Mouse (Mus musculus): ENCODE data around the gene Rad9a. TPM values are rescaled to one million over a fixed set of nuclear protein-coding genes. Genes with fewer than 3 reads are reported as not detected.

Rad9a gene
- polyA plus RNA-seq, 1 experiment from 2014 or later, result 60.3 TPM

DNA sequence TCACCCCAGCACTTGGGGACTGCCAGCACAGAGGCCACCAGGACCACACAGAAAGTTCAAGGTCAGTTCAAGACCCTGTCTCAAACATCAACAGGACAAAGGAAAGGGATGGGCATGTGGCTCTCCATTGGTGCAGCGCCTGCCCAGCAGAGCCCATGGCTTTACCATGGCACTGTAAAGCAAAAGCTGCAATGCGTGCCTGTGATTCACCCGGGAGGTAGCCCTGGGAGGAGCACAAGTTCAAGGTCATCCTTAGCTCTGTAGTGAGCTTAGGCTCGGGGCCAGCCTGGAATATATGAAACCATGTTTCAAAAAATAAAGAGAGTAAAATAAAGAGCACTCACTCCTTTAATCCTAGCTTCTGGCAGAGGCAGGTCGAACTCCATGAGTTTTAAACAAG lies 49.6 kb downstream of the Rad9a start:
- no peaks in the 10 kb centered on the region for H3K27me3 ChIP-seq (ENCODE audit: low read depth, poor library complexity, severe bottlenecking)
- DNase-seq (ENCODE audit: low spot score), result no peak
- WGBS, result 87% methylated on average over 5 of the region's 5 CpGs
- no peaks in the 10 kb centered on the region for H3K9me3 ChIP-seq (replicated peaks)
- H3K4me1 ChIP-seq, result peaks cover 42% of the 10 kb centered on the region
- H3K27ac ChIP-seq (replicated peaks), result no peak overlapping the region
- H3K4me3 ChIP-seq, result no peak overlapping the region
- peaks cover 59% of the 10 kb centered on the region for H3K36me3 ChIP-seq

- DNase-seq (ENCODE audit: low spot score), result no peak
- Histone ChIP-seq H3K9me3 (replicated peaks) (no peaks in the 10 kb centered on the region), H3K4me3 (no peak overlapping the region), H3K27ac (replicated peaks) (no peak overlapping the region), H3K36me3 (peaks cover 55% of the 10 kb centered on the region), H3K4me1 (peaks cover 42% of the 10 kb centered on the region), H3K27me3 (ENCODE audit: low read depth, poor library complexity, severe bottlenecking) (no peaks in the 10 kb centered on the region)
- WGBS, result 79% methylated on average over 5 of the region's 5 CpGs
These were observed 50.0 kb downstream of the Rad9a start for GRCm38 (mm10) chr19:4151488-4151860.

DNA sequence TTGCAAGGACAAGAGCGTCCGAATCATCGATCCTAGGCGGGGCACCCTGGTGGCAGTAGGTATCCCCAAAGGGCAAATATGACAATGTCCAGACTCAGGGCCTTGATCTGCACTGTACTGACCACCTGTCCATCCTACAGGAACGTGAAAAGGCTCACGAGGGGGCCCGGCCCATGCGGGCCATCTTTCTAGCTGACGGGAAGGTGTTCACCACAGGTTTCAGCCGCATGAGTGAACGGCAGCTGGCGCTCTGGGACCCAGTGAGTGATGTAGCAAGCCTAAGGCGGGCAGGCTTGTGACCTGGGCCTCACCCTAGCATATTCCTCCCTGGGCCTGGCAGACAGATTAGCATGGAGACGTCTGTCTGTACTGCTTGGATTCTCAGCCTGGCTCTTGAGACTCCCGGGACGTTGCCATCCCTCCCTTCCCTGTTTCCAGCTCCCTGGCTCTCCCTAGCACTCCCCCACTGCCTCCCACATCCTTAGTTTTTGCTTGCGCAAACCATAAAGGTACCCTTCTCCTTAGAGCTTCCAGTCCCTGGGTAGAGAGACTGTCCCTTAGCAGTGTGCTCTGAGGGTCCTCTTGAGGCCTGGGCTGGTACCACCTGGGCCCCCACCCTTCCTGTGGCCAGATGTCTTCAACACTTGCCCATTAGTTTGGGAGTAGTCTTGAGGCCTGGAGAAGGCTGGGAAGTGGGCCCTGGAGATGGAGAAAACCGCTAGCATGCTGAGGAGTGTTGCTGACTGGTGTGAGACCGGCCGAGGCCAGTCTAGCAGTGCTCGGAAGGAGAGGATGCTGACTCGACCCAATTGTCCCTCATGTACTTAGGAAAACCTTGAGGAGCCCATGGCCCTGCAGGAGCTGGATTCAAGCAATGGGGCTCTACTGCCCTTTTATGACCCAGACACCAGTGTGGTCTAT lies 50.6 kb downstream of the Rad9a start:
- no peak for DNase-seq (ENCODE audit: low spot score)
- Histone ChIP-seq H3K4me3 (peak overlapping the region; percentile 14; the same call in 1 of the 2 replicates), H3K36me3 (peaks cover 49% of the 10 kb centered on the region), H3K27me3 (ENCODE audit: low read depth, poor library complexity, severe bottlenecking) (no peaks in the 10 kb centered on the region), H3K9me3 (replicated peaks) (peaks cover 4% of the 10 kb centered on the region; the same call in 1 of the 2 replicates), H3K27ac (replicated peaks) (no peak overlapping the region), H3K4me1 (peaks cover 36% of the 10 kb centered on the region)
- 89% methylated on average over 22 of the region's 22 CpGs for WGBS

DNA sequence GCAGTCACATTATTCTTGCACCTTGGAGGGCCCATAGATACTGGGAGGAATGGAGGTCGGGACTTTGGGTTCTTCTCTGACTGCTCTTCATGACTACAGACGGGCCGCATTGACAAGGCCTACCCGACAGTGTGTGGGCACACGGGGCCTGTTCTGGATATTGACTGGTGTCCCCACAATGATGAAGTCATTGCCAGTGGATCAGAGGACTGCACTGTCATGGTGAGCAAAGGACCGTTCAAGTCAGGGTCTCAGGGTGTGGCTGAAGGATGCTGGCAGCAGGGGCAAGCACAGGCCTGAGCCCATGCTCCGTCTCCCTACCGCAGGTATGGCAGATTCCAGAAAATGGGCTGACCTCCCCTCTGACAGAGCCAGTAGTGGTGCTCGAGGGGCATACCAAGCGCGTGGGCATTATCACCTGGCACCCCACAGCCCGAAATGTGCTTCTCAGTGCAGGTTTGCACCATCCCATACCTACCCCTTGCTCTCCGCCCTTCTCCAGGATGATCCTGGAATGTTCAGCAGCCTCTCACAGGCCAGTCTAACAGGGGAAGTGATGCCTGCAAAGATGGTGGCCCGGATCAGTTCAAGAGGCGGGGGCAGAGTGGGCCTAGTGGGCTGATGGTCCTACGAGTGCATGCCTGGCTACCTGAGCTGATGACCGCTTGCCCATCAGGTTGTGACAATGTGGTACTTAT lies 51.5 kb downstream of the Rad9a start:
- DNase-seq (ENCODE audit: low spot score), result no peak
- WGBS, result 90% methylated on average over 17 of the region's 17 CpGs
- peaks cover 44% of the 10 kb centered on the region for H3K36me3 ChIP-seq
- H3K4me1 ChIP-seq, result peaks cover 33% of the 10 kb centered on the region
- H3K9me3 ChIP-seq (replicated peaks), result peaks cover 6% of the 10 kb centered on the region; the same call in 1 of the 2 replicates
- H3K4me3 ChIP-seq, result peak overlapping the region; percentile 84
- H3K27ac ChIP-seq (replicated peaks), result no peak overlapping the region
- H3K27me3 ChIP-seq (ENCODE audit: low read depth, poor library complexity, severe bottlenecking), result no peaks in the 10 kb centered on the region

- Histone ChIP-seq H3K4me1 (peaks cover 31% of the 10 kb centered on the region), H3K36me3 (peaks cover 44% of the 10 kb centered on the region), H3K4me3 (peak overlapping the region; percentile 84), H3K9me3 (replicated peaks) (peaks cover 6% of the 10 kb centered on the region; the same call in 1 of the 2 replicates), H3K27me3 (ENCODE audit: low read depth, poor library complexity, severe bottlenecking) (no peaks in the 10 kb centered on the region), H3K27ac (replicated peaks) (peak overlapping the region; percentile 87)
- no peak for DNase-seq (ENCODE audit: low spot score)
- WGBS, result 91% methylated on average over 11 of the region's 11 CpGs
These were observed 52.2 kb downstream of the Rad9a start for GRCm38 (mm10) chr19:4149283-4149682.

GRCm38 (mm10) chr19:4148819-4149218 lies 52.6 kb downstream of the Rad9a start:
- Histone ChIP-seq H3K9me3 (replicated peaks) (peaks cover 6% of the 10 kb centered on the region; the same call in 1 of the 2 replicates), H3K4me1 (peaks cover 31% of the 10 kb centered on the region), H3K4me3 (peak overlapping the region; percentile 84), H3K27ac (replicated peaks) (peak overlapping the region; percentile 87), H3K27me3 (ENCODE audit: low read depth, poor library complexity, severe bottlenecking) (no peaks in the 10 kb centered on the region), H3K36me3 (peaks cover 40% of the 10 kb centered on the region)
- no peak for DNase-seq (ENCODE audit: low spot score)
- 11% methylated on average over 8 of the region's 8 CpGs for WGBS

GRCm38 (mm10) chr19:4148491-4148806 lies 53.0 kb downstream of the Rad9a start, which contains the start of gene Coro1b:
Coro1b (plus strand) TSS chr19:4148619.
- Histone ChIP-seq H3K36me3 (peaks cover 37% of the 10 kb centered on the region), H3K4me1 (peaks cover 31% of the 10 kb centered on the region), H3K4me3 (peak within 1 kb of the TSS; percentile 84), H3K27ac (replicated peaks) (peak within 1 kb of the TSS; percentile 87), H3K27me3 (ENCODE audit: low read depth, poor library complexity, severe bottlenecking) (no peaks in the 10 kb centered on the region), H3K9me3 (replicated peaks) (peaks cover 6% of the 10 kb centered on the region; the same call in 1 of the 2 replicates)
- peak; percentile 95 for DNase-seq (ENCODE audit: low spot score)
- WGBS, result under 1% methylated on average over 33 of the region's 33 CpGs

DNA sequence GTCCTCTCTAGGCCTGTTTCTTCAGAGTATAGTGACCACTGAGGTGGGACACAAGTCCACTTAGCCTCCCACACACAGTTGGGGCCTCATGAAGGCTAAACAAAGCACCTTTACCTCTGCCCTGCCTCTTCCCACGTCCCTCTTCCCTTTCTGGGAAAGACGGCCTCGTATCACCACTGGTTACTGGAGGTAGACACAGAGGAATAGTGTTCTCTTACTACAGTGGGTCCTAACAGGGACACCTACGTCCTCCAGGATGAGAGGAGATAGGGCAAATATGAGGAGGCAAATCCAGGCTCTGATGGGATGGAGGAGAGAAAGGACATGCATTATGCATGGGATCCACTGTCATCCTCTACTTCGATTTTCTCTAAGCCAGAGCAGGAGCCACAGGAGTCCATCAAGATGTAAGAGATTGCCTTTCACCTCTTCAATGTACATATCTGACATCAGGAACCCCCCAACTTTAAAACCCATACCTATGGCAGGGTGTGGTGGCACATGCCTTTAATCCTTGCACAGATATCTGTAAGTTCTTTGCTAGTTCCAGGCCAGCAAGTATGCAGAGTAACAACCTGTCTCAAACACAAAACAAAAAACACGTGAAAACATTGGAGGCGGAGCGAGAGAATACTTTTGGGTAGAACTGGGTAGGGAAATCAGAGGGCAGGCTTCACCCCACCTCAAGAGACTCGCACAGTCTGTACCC lies 53.5 kb downstream of the Rad9a start:
- H3K36me3 ChIP-seq, result peaks cover 31% of the 10 kb centered on the region
- peaks cover 31% of the 10 kb centered on the region for H3K4me1 ChIP-seq
- peaks cover 6% of the 10 kb centered on the region; the same call in 1 of the 2 replicates for H3K9me3 ChIP-seq (replicated peaks)
- H3K27ac ChIP-seq (replicated peaks), result peak overlapping the region; percentile 87
- peak overlapping the region; percentile 84 for H3K4me3 ChIP-seq
- no peak for DNase-seq (ENCODE audit: low spot score)
- 34% methylated on average over 9 of the region's 9 CpGs for WGBS
- no peaks in the 10 kb centered on the region for H3K27me3 ChIP-seq (ENCODE audit: low read depth, poor library complexity, severe bottlenecking)

DNA sequence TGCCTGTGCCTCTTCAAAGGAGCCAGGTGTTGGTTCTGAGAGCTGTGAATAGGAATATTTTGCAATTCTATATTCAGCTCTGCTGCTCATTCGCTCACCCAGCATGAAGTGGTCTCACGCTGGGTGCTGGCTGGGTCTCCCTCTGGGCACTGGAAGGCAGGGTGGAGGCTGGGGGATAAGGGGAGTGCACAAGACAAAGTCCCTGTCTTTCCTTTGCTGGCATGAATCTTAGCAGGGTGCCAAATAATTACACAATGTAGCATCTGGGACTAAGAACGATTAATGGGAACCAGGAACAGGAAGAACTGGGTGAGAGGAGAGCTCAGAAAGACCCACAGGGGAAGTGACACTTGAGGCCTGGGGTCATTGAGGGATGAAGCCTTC lies 54.4 kb downstream of the Rad9a start:
- no peak for DNase-seq (ENCODE audit: low spot score)
- Histone ChIP-seq H3K27ac (replicated peaks) (no peak overlapping the region), H3K27me3 (ENCODE audit: low read depth, poor library complexity, severe bottlenecking) (no peaks in the 10 kb centered on the region), H3K36me3 (peaks cover 23% of the 10 kb centered on the region), H3K9me3 (replicated peaks) (peaks cover 6% of the 10 kb centered on the region; the same call in 1 of the 2 replicates), H3K4me1 (peaks cover 34% of the 10 kb centered on the region), H3K4me3 (no peak overlapping the region)
- 47% methylated on average over 3 of the region's 3 CpGs for WGBS

- H3K4me3 ChIP-seq, result no peak overlapping the region
- no peaks in the 10 kb centered on the region for H3K27me3 ChIP-seq (ENCODE audit: low read depth, poor library complexity, severe bottlenecking)
- H3K9me3 ChIP-seq (replicated peaks), result peaks cover 6% of the 10 kb centered on the region; the same call in 1 of the 2 replicates
- no peak overlapping the region for H3K27ac ChIP-seq (replicated peaks)
- 59% methylated on average over 12 of the region's 12 CpGs for WGBS
- H3K36me3 ChIP-seq, result peaks cover 18% of the 10 kb centered on the region
- DNase-seq (ENCODE audit: low spot score), result no peak
- H3K4me1 ChIP-seq, result peaks cover 34% of the 10 kb centered on the region
These were observed 55.0 kb downstream of the Rad9a start for GRCm38 (mm10) chr19:4146366-4147021.

- DNase-seq (ENCODE audit: low spot score), result no peak
- Histone ChIP-seq H3K4me1 (peaks cover 34% of the 10 kb centered on the region), H3K27ac (replicated peaks) (no peak overlapping the region), H3K9me3 (replicated peaks) (peaks cover 6% of the 10 kb centered on the region; the same call in 1 of the 2 replicates), H3K27me3 (ENCODE audit: low read depth, poor library complexity, severe bottlenecking) (no peaks in the 10 kb centered on the region), H3K36me3 (peaks cover 12% of the 10 kb centered on the region), H3K4me3 (no peak overlapping the region)
- WGBS, result 87% methylated on average over 5 of the region's 5 CpGs
These were observed 55.5 kb downstream of the Rad9a start for GRCm38 (mm10) chr19:4145936-4146335.
